Mouse (Mus musculus): Measurements from ENCODE around the gene Rogdi. TPM values are rescaled to one million over a fixed set of nuclear protein-coding genes. Genes with fewer than 3 reads are reported as not detected.

Rogdi gene
- total RNA-seq (2023), result 100 to 1,000 TPM; 232 to 265 TPM

DNA sequence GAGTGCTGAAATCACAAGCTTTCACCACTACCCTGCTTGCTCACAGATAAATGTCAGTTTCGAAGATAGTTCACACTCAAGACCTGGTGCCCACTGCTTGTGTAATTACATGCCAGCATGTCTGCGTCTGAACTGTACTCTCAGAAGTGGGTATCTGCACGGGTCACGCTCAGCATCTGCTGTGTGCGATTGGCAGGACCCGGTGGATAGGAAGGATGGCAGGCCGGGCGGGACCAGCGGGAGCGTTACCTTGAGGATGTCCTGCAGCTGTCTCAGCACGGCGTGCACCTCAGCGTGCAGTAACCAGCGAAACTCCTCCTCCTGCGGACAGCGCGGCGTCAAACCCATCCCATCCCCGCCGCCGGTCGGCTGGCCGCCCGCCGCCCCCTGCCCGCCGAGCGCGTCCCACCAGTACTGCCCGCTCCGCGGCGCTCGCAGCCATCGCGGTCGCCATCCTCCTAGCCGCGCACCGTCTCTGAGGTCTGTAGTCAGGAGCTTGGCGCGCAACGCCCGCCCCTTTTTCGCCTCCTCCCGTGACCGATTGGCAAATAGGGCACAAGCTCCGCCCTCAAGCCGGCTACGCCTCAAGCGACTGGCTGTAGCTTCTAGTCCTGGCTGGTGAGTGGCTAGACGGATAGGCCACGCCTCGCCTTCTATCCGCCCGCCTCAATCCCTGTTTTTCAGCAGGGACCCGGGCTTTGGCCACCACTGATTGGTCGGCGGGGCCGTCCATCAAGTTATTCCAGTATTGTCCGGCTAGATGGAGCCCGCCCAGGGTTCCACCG lies at the start of gene Rogdi:
TSS of gene Rogdi (minus strand) at position 500 of the 785 bp plus-strand sequence.

DNA sequence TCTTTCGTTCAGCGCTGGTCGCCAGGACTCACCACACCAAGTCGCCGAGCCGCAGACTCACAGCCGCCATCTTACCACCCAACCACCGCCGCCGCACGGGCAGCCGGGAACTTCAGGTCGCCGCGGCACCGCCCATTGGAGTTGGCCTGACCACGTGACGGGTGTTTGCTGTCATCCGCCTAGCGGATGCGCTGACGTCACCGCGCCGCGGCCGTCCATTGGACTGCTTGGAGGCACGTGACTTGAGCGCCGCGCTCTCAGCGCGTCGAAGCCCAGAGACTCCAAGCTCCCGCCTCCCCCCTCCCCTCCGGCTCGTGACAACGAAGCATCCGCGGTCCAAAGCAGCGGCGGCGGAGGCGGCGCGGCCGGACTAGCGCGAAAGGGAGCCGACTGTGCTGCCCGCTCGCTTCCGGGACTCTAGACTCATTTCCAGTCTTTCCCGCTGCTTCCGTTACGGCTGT lies 36.5 kb upstream of the Rogdi start, which contains the start of the genes Glyr1 and Ubn1:
TSS of gene Glyr1 (minus strand) at position 90 of the 461 bp plus-strand sequence.
TSS of gene Ubn1 (plus strand) at position 284 of the 461 bp plus-strand sequence.

GRCm38 (mm10) chr16:5007067-5007466 lies 6.3 kb downstream of the Rogdi start, which contains the start of gene Smim22:
Gene Smim22 (plus strand): TSS chr16:5007288.

DNA sequence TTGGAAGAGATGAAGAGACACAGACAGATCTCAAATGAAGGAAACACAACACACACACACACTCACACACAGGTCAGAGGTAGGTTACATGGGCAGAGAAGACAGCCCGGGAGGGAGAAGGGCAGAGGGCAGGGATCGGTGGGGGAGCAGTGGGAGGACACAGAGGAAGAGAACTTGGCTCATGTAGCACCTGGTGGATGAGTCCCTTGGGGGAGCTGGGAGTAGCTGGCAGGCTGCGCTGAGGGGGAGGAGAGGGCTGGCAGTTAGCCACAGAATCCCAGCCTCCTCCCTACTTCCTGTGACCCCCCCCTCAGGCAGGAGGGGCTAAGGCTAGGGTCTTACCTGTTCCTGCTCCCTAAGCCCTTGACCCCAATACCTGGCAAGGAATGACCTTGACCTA lies 15.8 kb downstream of the Rogdi start, which contains the start of gene Sept12:
TSS of gene Sept12 (minus strand) at position 300 of the 400 bp plus-strand sequence.

DNA sequence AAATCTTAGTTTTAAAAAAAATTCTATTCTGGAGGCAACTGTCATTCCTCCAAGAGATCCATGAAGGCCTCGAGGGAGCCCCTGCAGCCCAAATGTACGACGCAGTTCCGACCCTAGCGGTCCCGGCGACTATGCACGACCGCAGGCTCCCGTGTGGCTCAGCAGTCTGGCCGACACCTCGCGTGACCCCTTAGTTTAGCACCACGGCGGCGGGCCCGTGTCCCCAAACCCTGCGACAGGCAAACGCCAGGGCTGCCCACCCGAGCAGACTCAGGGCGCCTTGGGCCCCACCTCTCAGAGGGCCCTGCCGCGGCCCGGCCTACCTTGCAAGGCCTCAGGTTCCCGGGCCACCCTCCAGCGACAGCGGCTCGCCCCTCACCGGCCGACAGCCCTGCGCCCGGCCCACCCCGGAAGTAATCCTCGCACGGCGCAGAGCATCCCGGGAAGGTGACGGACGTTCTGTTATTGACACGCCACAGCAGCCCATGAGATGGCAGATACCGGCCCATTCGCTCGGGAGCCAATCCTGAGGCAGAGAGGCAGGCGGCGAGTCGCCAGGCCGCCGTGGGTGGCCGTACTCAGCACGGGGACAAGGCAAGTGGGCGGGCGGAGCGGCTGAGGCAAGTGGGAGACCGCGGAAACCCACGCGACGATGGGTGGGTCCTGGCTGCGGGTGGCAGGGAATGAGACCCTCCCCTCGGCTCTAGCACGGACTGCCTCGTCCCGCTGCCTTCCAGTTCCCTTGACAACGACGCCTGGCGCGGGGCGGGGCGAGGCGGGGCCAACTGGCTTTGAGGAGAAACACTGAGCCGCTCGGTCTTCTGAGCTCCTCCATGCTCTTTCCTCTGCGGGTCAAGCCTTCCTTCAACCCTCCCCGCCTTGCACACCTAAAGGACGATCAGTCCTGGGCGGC lies 49.3 kb downstream of the Rogdi start, which contains the start of gene Anks3:
TSS of gene Anks3 (minus strand) at position 409 of the 913 bp plus-strand sequence.

Other genes with a start within 250 kb of the Rogdi start
- gene Cdip1, start 223.3 kb downstream of the Rogdi start, total RNA-seq (2023), result 10 to 100 TPM; 15.4 to 16.5 TPM
- gene 4930562C15Rik, start 178.1 kb downstream of the Rogdi start, total RNA-seq (2023), result not detected
- 10 to 100 TPM; 52.9 to 56.4 TPM for gene Ubald1, start 133.2 kb downstream of the Rogdi start, total RNA-seq (2023)
- gene Mgrn1, start 127.3 kb downstream of the Rogdi start, total RNA-seq (2023), result 10 to 100 TPM; 55.5 to 60.1 TPM
- gene Nudt16l1, start 74.8 kb downstream of the Rogdi start, total RNA-seq (2023), result 10 to 100 TPM; 27.8 to 34.6 TPM
- 10 to 100 TPM; 39.8 to 47.6 TPM for gene Anks3, start 49.3 kb downstream of the Rogdi start, total RNA-seq (2023)
- not detected for gene Sept12, start 15.7 kb downstream of the Rogdi start, total RNA-seq (2023)
- gene Smim22, start 6.3 kb downstream of the Rogdi start, total RNA-seq (2023), result not detected
- gene Glyr1, start 36.3 kb upstream of the Rogdi start, total RNA-seq (2023), result 100 to 1,000 TPM; 142 to 143 TPM
- 10 to 100 TPM; 68.3 to 82.6 TPM for gene Ubn1, start 36.5 kb upstream of the Rogdi start, total RNA-seq (2023)
- gene Ppl, start 118.9 kb upstream of the Rogdi start, total RNA-seq (2023), result under 1 TPM in 1 of 2 experiments, not detected in 1; 0.18 TPM
- not detected for gene Sec14l5, start 133.6 kb upstream of the Rogdi start, total RNA-seq (2023)
- 10 to 100 TPM; 30.3 to 37.4 TPM for gene Nagpa, start 190.5 kb upstream of the Rogdi start, total RNA-seq (2023)
- gene AU021092, start 208.7 kb upstream of the Rogdi start, total RNA-seq (2023), result not detected
- 10 to 100 TPM; 10.6 to 17.9 TPM for gene Alg1, start 220.1 kb upstream of the Rogdi start, total RNA-seq (2023)
- gene Eef2kmt, start 242.4 kb upstream of the Rogdi start, total RNA-seq (2023), result 1 to 10 TPM; 4.1 to 5.4 TPM